Mouse (Mus musculus) kidney, embryonic 16.5 days (tissue): ENCODE measurements around the gene Col24a1. TPM values are rescaled to one million over a fixed set of nuclear protein-coding genes. Genes with fewer than 3 reads are reported as not detected.
A peak's percentile ranks its signal among the peaks of the same experiment; 100 is the strongest.

Experiments used
- ATAC-seq: fragments of 200-750 bp; cut with Nextera tagmentation; 2 replicates; pipeline ENCODE4 v1.8.0; 2017; ENCODE audit warnings: moderate TSS enrichment; ENCODE audit not compliant: low FRiP score, low TSS enrichment
- H3K27ac ChIP-seq: fragments of 300-500 bp; sonication (generic); 2 replicates; pipeline ENCODE4 v1.5.1; 2014; ENCODE audit warnings: low read length
- H3K27me3 ChIP-seq: fragments of 300-500 bp; sonication (generic); 2 replicates; pipeline ENCODE4 v1.6.1; 2014; ENCODE audit warnings: low read length, control low read depth, mixed read lengths; ENCODE audit not compliant: insufficient read depth
- H3K36me3 ChIP-seq: fragments of 300-500 bp; sonication (generic); 2 replicates; pipeline ENCODE4 v1.6.1; 2014; ENCODE audit warnings: low read length, control low read depth, mixed read lengths; ENCODE audit not compliant: insufficient read depth
- H3K4me1 ChIP-seq: fragments of 300-500 bp; sonication (generic); 2 replicates; pipeline ENCODE4 v1.6.1; 2014; ENCODE audit warnings: low read length, control low read depth, mixed read lengths; ENCODE audit not compliant: insufficient read depth
- H3K4me2 ChIP-seq: fragments of 300-500 bp; sonication (generic); replicated peaks from 2 replicates; pipeline ENCODE4 v1.6.1; 2014; ENCODE audit warnings: low read depth, low read length
- H3K4me3 ChIP-seq: fragments of 300-500 bp; sonication (generic); 2 replicates; pipeline ENCODE4 v1.5.1; 2014; ENCODE audit warnings: mild to moderate bottlenecking, low read length
- H3K9ac ChIP-seq: fragments of 300-500 bp; sonication (generic); replicated peaks from 2 replicates; pipeline ENCODE4 v1.6.1; 2014; ENCODE audit warnings: low read length
- H3K9me3 ChIP-seq: fragments of 300-500 bp; sonication (generic); 2 replicates; pipeline ENCODE4 v1.6.1; 2016; ENCODE audit warnings: low read length, control low read depth
- WGBS: fragments of 180-500 bp; shearing (Covaris S2); extraction: QIAGEN DNeasy Blood & Tissue Kit; methylation state at CpG from one replicate; pipeline ENCODE4 v1.1.7; 2014; 5-methylcytosine and 5-hydroxymethylcytosine counted together
- polyA plus RNA-seq: library from polyadenylated mRNA; unstranded; fragments of >200 nt; fragmentation: Nextera tagmentation; extraction: Ambion mirVana; gene quantifications from 2 replicates; pipeline ENCODE4 v1.2.1, GENCODE M21; 2015

The Col24a1 gene
- polyA plus RNA-seq, 1 experiment from 2014 or later = 1.8 TPM

DNA sequence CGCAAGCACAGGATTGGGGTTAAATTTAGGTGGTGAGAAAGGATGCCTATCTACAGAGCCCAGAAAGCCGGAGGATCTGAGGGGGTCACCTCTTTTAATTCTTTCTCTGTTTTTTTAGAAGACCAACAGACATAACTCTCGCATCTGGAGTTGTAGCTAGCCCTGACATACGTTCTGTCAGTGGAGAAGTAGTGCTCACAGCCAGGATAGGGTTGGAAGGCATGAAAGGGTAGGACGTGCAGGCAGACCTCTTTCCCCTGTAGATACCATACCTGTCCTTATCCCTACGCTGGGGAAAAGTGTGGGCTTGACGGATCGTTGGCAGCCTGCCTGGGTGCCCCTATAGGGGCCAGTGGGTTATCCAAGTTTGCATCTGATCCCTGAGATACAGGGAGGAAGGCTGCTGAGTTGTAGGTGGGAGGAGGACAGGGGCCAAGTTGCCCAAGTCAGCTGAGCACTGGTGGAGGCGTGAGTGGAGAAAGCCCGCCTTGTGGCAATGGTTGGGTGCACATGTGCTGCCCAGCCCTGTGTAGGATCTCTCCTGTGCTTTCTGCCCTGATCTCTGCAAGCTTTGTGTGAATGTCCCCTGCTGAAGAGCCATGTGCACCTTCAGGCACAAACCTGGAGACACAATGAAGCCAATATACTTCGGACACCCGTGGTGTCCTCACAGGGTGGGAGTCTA lies 1.5 kb downstream of the Col24a1 start:
- peaks cover 32% of the 10 kb centered on the region for H3K4me1 ChIP-seq
- no peaks in the 10 kb centered on the region for H3K27me3 ChIP-seq
- WGBS = 46% methylated on average over 12 of the region's 12 CpGs
- H3K27ac ChIP-seq = no peak overlapping the region
- ATAC-seq = peak; percentile 62; the same call in 1 of the 2 replicates
- H3K9ac ChIP-seq = peak overlapping the region; percentile 70
- H3K4me3 ChIP-seq = peak overlapping the region; percentile 55
- no peaks in the 10 kb centered on the region for H3K36me3 ChIP-seq
- H3K9me3 ChIP-seq = no peaks in the 10 kb centered on the region
- peak overlapping the region; percentile 89 for H3K4me2 ChIP-seq

DNA sequence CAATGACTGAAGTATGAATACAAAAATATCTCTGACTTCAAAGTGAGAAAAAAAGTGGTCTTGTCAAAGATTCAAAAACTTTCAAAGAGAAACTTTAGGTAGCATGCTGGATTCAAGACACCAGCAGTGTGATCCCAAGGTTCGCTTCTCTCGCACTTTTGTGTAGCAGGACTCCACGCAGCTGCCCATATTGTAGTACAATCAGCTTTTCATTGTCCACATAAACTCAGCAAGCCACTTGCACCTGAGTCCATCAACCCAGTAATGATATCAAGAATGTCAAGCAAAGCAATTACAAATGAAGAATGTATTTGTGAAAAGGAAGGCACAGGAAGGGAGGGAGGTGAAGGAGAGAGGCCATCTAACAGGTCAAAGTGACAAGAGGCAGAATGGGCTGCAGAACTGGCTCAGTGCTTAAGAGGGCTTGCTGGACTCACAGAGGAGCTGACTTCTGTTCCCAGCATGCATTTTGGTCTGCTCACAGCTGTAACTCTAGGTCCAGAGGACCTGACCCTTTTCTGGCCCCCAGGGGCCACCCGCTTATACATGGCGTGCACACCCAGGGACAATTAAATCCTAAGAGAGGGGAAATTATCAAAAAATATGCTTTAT lies 7.8 kb downstream of the Col24a1 start:
- H3K4me2 ChIP-seq = no peak overlapping the region
- no peak overlapping the region for H3K27ac ChIP-seq
- H3K36me3 ChIP-seq = no peaks in the 10 kb centered on the region
- H3K4me3 ChIP-seq = no peak overlapping the region
- H3K9ac ChIP-seq = no peak overlapping the region
- no peak for ATAC-seq
- WGBS = 81% methylated on average over 5 of the region's 5 CpGs
- no peaks in the 10 kb centered on the region for H3K27me3 ChIP-seq
- peaks cover 18% of the 10 kb centered on the region; the same call in 1 of the 2 replicates for H3K4me1 ChIP-seq
- H3K9me3 ChIP-seq = no peaks in the 10 kb centered on the region

DNA sequence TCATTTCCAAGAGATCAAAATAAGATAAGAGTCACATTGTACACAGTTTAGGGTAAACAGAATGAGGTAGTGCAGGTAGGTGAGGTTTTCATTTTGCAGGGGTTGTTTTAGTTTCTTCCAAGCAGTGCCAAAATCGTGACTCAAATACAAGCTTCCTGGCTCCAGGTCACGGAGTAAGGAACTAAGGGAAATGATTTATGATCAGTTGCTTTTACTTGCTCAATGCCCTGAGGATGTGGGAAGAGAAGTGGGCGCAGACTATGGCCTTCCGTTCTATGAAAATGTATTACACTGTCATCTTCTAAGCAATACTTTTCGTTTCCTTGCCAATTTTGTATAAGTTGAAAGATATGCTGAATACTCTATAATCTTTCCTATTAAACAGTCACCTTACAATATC lies 13.0 kb downstream of the Col24a1 start:
- Histone ChIP-seq H3K4me2 (no peak overlapping the region), H3K4me3 (no peak overlapping the region), H3K9me3 (no peaks in the 10 kb centered on the region), H3K4me1 (peaks cover 5% of the 10 kb centered on the region; the same call in 1 of the 2 replicates), H3K27me3 (no peaks in the 10 kb centered on the region), H3K27ac (no peak overlapping the region), H3K9ac (no peak overlapping the region), H3K36me3 (no peaks in the 10 kb centered on the region)
- peak; percentile 51; the same call in 1 of the 2 replicates for ATAC-seq
- WGBS = 32% methylated on average over 5 of the region's 5 CpGs

DNA sequence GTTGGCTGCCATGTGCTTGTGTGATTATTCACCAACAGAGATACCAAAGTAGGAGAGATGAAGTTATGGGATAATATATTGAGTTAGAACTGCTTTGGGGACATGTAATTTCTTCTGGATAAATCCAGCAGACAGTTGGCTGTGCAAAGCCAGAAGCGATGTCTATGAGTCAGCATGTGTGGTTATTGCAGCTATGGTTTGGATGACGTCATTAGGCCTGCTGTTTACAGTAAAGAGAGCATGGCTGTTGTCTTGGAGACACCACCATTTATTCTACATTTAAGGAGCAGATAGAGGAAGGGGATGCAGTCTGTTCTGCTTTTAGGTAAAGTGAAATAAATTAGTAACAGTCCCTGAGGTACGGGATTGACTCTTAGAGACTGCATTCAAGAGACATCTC lies 14.9 kb downstream of the Col24a1 start:
- no peak for ATAC-seq
- Histone ChIP-seq H3K9me3 (no peaks in the 10 kb centered on the region), H3K4me1 (peaks cover 5% of the 10 kb centered on the region; the same call in 1 of the 2 replicates), H3K4me3 (no peak overlapping the region), H3K27me3 (no peaks in the 10 kb centered on the region), H3K27ac (no peak overlapping the region), H3K4me2 (no peak overlapping the region), H3K9ac (no peak overlapping the region), H3K36me3 (no peaks in the 10 kb centered on the region)
- 89% methylated on average over 3 of the region's 3 CpGs for WGBS

DNA sequence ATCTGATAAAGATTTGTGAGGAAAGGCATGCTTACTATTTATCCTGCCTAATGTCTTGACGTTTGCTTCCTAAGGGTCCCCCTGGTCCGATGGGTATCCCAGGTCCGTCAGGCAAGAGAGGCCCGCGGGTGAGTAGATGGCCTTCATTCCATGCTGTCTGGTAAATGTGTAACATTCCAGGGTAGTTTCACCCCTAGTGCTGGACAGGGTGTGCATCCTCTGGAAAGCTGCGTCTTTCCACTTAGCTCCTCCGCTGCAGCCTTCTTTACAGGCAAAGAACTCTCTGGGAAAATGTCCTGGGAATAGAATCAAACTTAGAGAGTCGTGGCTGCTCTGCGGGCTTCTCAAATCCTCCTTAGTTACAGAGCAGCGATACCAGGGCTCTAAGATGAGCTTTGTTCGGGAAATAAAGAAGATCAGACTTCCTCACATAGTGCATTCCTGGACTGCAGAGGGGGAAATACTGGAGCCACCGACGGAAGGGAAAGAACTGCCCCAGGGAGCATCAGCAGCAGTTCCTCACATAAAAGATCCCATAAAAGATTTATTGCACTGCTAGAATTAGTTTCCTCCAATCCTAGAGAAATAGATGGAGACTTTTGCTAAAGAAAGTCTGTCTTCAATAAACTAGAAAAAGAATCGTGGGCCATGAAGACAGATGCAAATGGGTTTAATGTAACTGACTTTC lies 28.5 kb downstream of the Col24a1 start:
- Histone ChIP-seq H3K9ac (no peak overlapping the region), H3K36me3 (no peaks in the 10 kb centered on the region), H3K4me2 (peak overlapping the region; percentile 22; the same call in 1 of the 2 replicates), H3K9me3 (no peaks in the 10 kb centered on the region), H3K27me3 (no peaks in the 10 kb centered on the region), H3K4me1 (0 out of 2 replicates have a peak, but pooled peaks cover 6% of the 10 kb centered on the region), H3K4me3 (no peak overlapping the region), H3K27ac (no peak overlapping the region)
- WGBS = 38% methylated on average over 14 of the region's 14 CpGs
- ATAC-seq = peak; percentile 76; the same call in 1 of the 2 replicates

DNA sequence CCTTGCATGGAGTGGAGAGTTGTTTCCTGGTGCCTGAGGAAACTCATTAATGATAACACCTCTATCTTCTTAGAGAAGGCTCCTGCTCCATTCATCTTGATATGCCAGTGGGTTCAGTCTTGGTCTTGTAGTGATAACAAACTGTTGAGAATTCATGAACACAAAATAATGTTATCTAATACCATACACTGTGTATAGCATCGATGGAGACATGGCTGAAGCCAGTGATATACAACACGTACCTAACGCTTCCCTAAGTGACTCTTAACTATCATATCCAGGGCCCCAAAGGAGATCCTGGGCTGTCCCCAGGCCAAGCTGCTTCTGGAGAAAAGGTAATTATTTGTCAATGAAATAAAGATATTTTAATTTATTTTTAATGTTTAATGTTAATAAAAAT lies 33.1 kb downstream of the Col24a1 start:
- H3K4me3 ChIP-seq = no peak overlapping the region
- no peak overlapping the region for H3K4me2 ChIP-seq
- no peak for ATAC-seq
- H3K9me3 ChIP-seq = no peaks in the 10 kb centered on the region
- H3K36me3 ChIP-seq = no peaks in the 10 kb centered on the region
- H3K4me1 ChIP-seq = 0 out of 2 replicates have a peak, but pooled peaks cover 6% of the 10 kb centered on the region
- H3K27me3 ChIP-seq = no peaks in the 10 kb centered on the region
- no peak overlapping the region for H3K27ac ChIP-seq
- H3K9ac ChIP-seq = no peak overlapping the region
- WGBS = 96% methylated on average over 3 of the region's 3 CpGs

DNA sequence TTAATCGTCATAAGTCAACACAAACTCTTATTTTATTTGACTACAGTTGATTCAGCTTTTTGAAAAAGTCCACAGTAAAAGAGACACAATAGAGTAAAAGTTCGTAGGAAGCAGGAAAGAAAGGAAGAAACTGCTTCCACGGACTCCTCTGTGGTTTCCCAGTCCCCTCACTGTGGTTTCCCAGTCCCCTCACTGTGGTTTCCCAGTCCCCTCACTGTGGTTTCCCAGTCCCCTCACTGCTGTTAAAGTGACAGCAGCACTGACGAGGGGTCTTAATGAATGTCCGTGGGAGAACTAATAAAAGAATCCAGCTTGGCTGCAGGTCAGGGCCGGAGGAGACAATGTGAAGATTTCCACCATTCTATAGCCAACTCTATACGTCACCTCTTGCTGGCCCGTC lies 39.4 kb downstream of the Col24a1 start:
- Histone ChIP-seq H3K36me3 (no peaks in the 10 kb centered on the region), H3K4me2 (no peak overlapping the region), H3K4me3 (no peak overlapping the region), H3K9ac (no peak overlapping the region), H3K9me3 (no peaks in the 10 kb centered on the region), H3K27ac (no peak overlapping the region), H3K27me3 (no peaks in the 10 kb centered on the region), H3K4me1 (no peaks in the 10 kb centered on the region)
- no peak for ATAC-seq
- 53% methylated on average over 8 of the region's 8 CpGs for WGBS

DNA sequence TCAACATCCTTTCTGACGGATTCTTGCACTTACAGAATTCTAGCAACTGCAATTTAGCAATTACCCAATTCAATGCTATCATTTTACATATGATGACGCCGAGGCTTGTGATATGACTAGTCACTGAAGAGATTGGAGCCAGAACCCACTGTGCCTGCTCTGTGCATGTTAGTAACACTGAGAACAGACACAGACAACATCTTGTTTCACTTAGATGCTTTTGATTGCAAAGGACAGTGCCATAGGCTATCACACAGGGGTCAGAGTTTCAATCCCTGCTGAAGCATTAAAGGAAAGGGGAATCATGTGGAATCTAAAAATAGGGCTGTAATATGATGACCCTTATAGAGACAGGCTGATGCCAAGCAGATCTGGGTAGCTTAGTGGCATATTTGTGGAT lies 41.8 kb downstream of the Col24a1 start:
- WGBS = 86% methylated on average over 3 of the region's 3 CpGs
- no peak overlapping the region for H3K4me3 ChIP-seq
- H3K4me1 ChIP-seq = no peaks in the 10 kb centered on the region
- no peak overlapping the region for H3K27ac ChIP-seq
- H3K9me3 ChIP-seq = no peaks in the 10 kb centered on the region
- no peaks in the 10 kb centered on the region for H3K36me3 ChIP-seq
- H3K27me3 ChIP-seq = no peaks in the 10 kb centered on the region
- no peak overlapping the region for H3K9ac ChIP-seq
- no peak for ATAC-seq
- H3K4me2 ChIP-seq = no peak overlapping the region

DNA sequence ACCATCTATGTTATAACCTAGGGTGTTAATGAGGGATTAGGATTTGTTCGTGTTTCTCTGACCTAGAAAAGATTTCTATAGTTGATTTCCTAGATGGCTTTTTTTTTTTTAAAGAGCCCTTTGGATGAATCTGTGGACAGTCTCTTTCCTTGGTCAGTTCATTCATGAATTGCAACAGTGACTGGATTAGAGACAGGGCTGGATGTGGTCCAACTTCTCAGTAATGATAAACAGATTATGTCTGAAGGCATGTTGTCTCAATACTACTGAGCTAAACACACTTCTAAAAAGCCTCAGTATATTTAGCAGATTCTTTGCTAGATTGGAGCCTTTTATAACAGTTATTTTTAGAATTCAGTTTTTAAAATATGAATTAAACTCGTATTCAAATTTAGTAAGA lies 44.9 kb downstream of the Col24a1 start:
- no peaks in the 10 kb centered on the region for H3K27me3 ChIP-seq
- peaks cover 2% of the 10 kb centered on the region; the same call in 1 of the 2 replicates for H3K9me3 ChIP-seq
- no peak overlapping the region for H3K4me2 ChIP-seq
- ATAC-seq = no peak
- WGBS = 67% methylated on average over 2 of the region's 2 CpGs
- H3K36me3 ChIP-seq = no peaks in the 10 kb centered on the region
- no peak overlapping the region for H3K27ac ChIP-seq
- 0 out of 2 replicates have a peak, but pooled peaks cover 2% of the 10 kb centered on the region for H3K4me1 ChIP-seq
- no peak overlapping the region for H3K9ac ChIP-seq
- no peak overlapping the region for H3K4me3 ChIP-seq
